In genomic region chr6:5282418-5282817, GRCm38 (mm10) we compare ENCODE assay signal across 20 mouse cellular contexts. TPM values are rescaled to one million over a fixed set of nuclear protein-coding genes. Genes with fewer than 3 reads are reported as not detected.
DNase-seq lines count a peak whose midpoint lies in the region; ATAC-seq and TF ChIP-seq lines count a peak whose summit lies in the region.
"Had no signal": no experiment of that assay in that cellular context is flagged by ENCODE, and none has a peak within 500 bp of the region (broad histone marks: within the 10 kb centered on the region; RNA-seq: fewer than 3 reads in every experiment).

No protein-coding gene starts in this region.

- 83% methylated on average over 7 of the region's 7 CpGs for whole genome bisulfite sequencing in intestine, postnatal 0 days
- 68% methylated on average over 7 of the region's 7 CpGs for WGBS in intestine, embryonic 16.5 days
- 43% methylated on average over 7 of the region's 7 CpGs for WGBS in hindbrain, embryonic 12.5 days
- WGBS in midbrain, postnatal 0 days, result 57% methylated on average over 7 of the region's 7 CpGs

- H3K27me3 ChIP-seq in intestine, postnatal 0 days (replicated peaks; ENCODE audit: control insufficient read depth, insufficient read depth, low read length), result no peaks in the 10 kb centered on the region
- no peaks in the 10 kb centered on the region for H3K27me3 ChIP-seq in intestine, embryonic 16.5 days (replicated peaks; ENCODE audit: control insufficient read depth, insufficient read depth, low read length)
- no peaks in the 10 kb centered on the region for H3K27me3 ChIP-seq in hindbrain, embryonic 12.5 days
- H3K27me3 ChIP-seq in midbrain, postnatal 0 days (ENCODE audit: insufficient read depth, low read length), result no peaks in the 10 kb centered on the region
- H3K27me3 ChIP-seq: embryonic facial prominence, embryonic 13.5 days; midbrain, embryonic 12.5 days; stomach, embryonic 15.5 days had no signal

- no peak overlapping the region for H3K4me2 ChIP-seq in intestine, postnatal 0 days (replicated peaks; ENCODE audit: low read depth)
- no peak overlapping the region for H3K4me2 ChIP-seq in intestine, embryonic 16.5 days (ENCODE audit: low read depth, low read length)
- no peak overlapping the region for H3K4me2 ChIP-seq in hindbrain, embryonic 12.5 days (replicated peaks)
- no peak overlapping the region for H3K4me2 ChIP-seq in midbrain, postnatal 0 days (ENCODE audit: low read depth, low read length, poor library complexity, severe bottlenecking)
- H3K4me2 ChIP-seq: embryonic facial prominence, embryonic 13.5 days; midbrain, embryonic 12.5 days; stomach, embryonic 15.5 days had no signal

- H3K27ac ChIP-seq in intestine, postnatal 0 days (ENCODE audit: low read depth, low read length), result peak overlapping the region; percentile 57
- H3K27ac ChIP-seq in intestine, embryonic 16.5 days (ENCODE audit: low read length), result no peak overlapping the region
- peak overlapping the region; percentile 40 for H3K27ac ChIP-seq in hindbrain, embryonic 12.5 days
- no peak overlapping the region for H3K27ac ChIP-seq in midbrain, postnatal 0 days (ENCODE audit: low read depth, low read length)
- H3K27ac ChIP-seq: embryonic facial prominence, embryonic 13.5 days; heart, adult 2 months; layer of hippocampus, adult 2 months; midbrain, embryonic 12.5 days; stomach, embryonic 15.5 days had no signal

- no peak overlapping the region for H3K4me3 ChIP-seq in intestine, postnatal 0 days (ENCODE audit: low read depth, low read length)
- no peak overlapping the region for H3K4me3 ChIP-seq in intestine, embryonic 16.5 days (ENCODE audit: low read length)
- H3K4me3 ChIP-seq in hindbrain, embryonic 12.5 days, result no peak overlapping the region
- no peak overlapping the region for H3K4me3 ChIP-seq in midbrain, postnatal 0 days (ENCODE audit: low read depth, low read length)
- H3K4me3 ChIP-seq: embryonic facial prominence, embryonic 13.5 days; heart, adult 2 months; layer of hippocampus, adult 2 months; midbrain, embryonic 12.5 days; stomach, embryonic 15.5 days had no signal

- peak; percentile 17 for DNase-seq in Muller cell, postnatal 12 days (ENCODE audit: inconsistent ontology term)
- peak; percentile 34 for DNase-seq in midbrain, postnatal 0 days (ENCODE audit: low spot score)
- DNase-seq in layer of hippocampus, adult 9-11 months, result no peak
- no peak for DNase-seq in thymus, adult 18-20 months
- DNase-seq in embryo, embryonic 9.5 days (ENCODE audit: extremely low spot score), result no peak
- DNase-seq: cerebellum, adult 11-12 months; gastrocnemius, postnatal 10 days; heart, adult 2 months; lung, postnatal 36 days; spleen, adult 18-20 months; thymus, postnatal 25 days had no signal

- peaks cover 18% of the 10 kb centered on the region; the same call in 1 of the 2 replicates for H3K36me3 ChIP-seq in intestine, postnatal 0 days (ENCODE audit: control insufficient read depth, insufficient read depth)
- H3K36me3 ChIP-seq in intestine, embryonic 16.5 days (ENCODE audit: control insufficient read depth, insufficient read depth, low read length), result no peaks in the 10 kb centered on the region
- H3K36me3 ChIP-seq in hindbrain, embryonic 12.5 days, result no peaks in the 10 kb centered on the region
- no peaks in the 10 kb centered on the region for H3K36me3 ChIP-seq in midbrain, postnatal 0 days (ENCODE audit: insufficient read depth, low read length)
- H3K36me3 ChIP-seq: embryonic facial prominence, embryonic 13.5 days; midbrain, embryonic 12.5 days had no signal

- TF ChIP-seq CTCF in intestine, postnatal 0 days (IDR thresholded peaks at IDR 0.05; ENCODE audit: low read depth), result no peak
- no peak for TF ChIP-seq CTCF in midbrain, postnatal 0 days (IDR thresholded peaks at IDR 0.05)

- H3K9ac ChIP-seq in intestine, postnatal 0 days (ENCODE audit: low read depth, low read length), result no peak overlapping the region
- H3K9ac ChIP-seq in intestine, embryonic 16.5 days (ENCODE audit: low read depth, low read length), result no peak overlapping the region
- H3K9ac ChIP-seq in hindbrain, embryonic 12.5 days, result no peak overlapping the region
- no peak overlapping the region for H3K9ac ChIP-seq in midbrain, postnatal 0 days (replicated peaks; ENCODE audit: low read length, poor library complexity, severe bottlenecking)
- H3K9ac ChIP-seq: embryonic facial prominence, embryonic 13.5 days; liver, embryonic 14.5 days; midbrain, embryonic 12.5 days; stomach, embryonic 15.5 days had no signal

- no peaks in the 10 kb centered on the region for H3K9me3 ChIP-seq in intestine, postnatal 0 days (ENCODE audit: control insufficient read depth)
- H3K9me3 ChIP-seq in intestine, embryonic 16.5 days (ENCODE audit: control insufficient read depth, low read length), result no peaks in the 10 kb centered on the region
- no peaks in the 10 kb centered on the region for H3K9me3 ChIP-seq in hindbrain, embryonic 12.5 days (replicated peaks)
- no peaks in the 10 kb centered on the region for H3K9me3 ChIP-seq in midbrain, postnatal 0 days (ENCODE audit: low read length)
- H3K9me3 ChIP-seq: embryonic facial prominence, embryonic 13.5 days; midbrain, embryonic 12.5 days; stomach, embryonic 15.5 days had no signal

- no peak for ATAC-seq in intestine, postnatal 0 days
- no peak for ATAC-seq in intestine, embryonic 16.5 days
- peak; percentile 50; the same call in 1 of the 2 replicates for ATAC-seq in hindbrain, embryonic 12.5 days (ENCODE audit: low FRiP score)
- ATAC-seq in midbrain, postnatal 0 days (ENCODE audit: low FRiP score), result no peak
- ATAC-seq: inflammation-experienced regulatory T-cells, adult 6 months had no signal

- H3K4me1 ChIP-seq in intestine, postnatal 0 days (replicated peaks; ENCODE audit: control insufficient read depth, insufficient read depth, low read length), result no peaks in the 10 kb centered on the region; the same call in none of the 2 replicates
- H3K4me1 ChIP-seq in intestine, embryonic 16.5 days (ENCODE audit: control insufficient read depth, insufficient read depth, low read length), result peaks cover 3% of the 10 kb centered on the region; the same call in 1 of the 2 replicates
- H3K4me1 ChIP-seq in hindbrain, embryonic 12.5 days, result peaks cover 8% of the 10 kb centered on the region
- no peaks in the 10 kb centered on the region for H3K4me1 ChIP-seq in midbrain, postnatal 0 days (ENCODE audit: insufficient read depth, low read length)
- H3K4me1 ChIP-seq: stomach, embryonic 15.5 days had no signal

RNA-seq across cellular contexts. Expression of gene Pon2, which starts 15.8 kb away (rescaled TPM):
- 179 and 207 TPM in 2 replicates for polyA plus RNA-seq in intestine, postnatal 0 days (2015; fragmentation: Nextera tagmentation; extraction: Ambion mirVana)
- 89.7 and 100 TPM in 2 replicates for polyA plus RNA-seq in intestine, embryonic 16.5 days (2015; fragmentation: Nextera tagmentation; extraction: Ambion mirVana)
- polyA plus RNA-seq in hindbrain, embryonic 12.5 days (2016; fragmentation: Nextera tagmentation; extraction: Ambion mirVana), result 30.5 and 36.2 TPM in 2 replicates
- 21.1 TPM in 2 replicates for total RNA-seq in midbrain, postnatal 0 days (2014; rRNA removed)
- 29.9 and 30.8 TPM in 2 replicates for polyA plus RNA-seq in midbrain, postnatal 0 days (2015; fragmentation: Nextera tagmentation; extraction: Ambion mirVana)

RNA-seq across cellular contexts. Expression of gene Pon3, which starts 26.3 kb away (rescaled TPM):
- polyA plus RNA-seq in intestine, postnatal 0 days (2015; fragmentation: Nextera tagmentation; extraction: Ambion mirVana), result 62.9 and 66.0 TPM in 2 replicates
- polyA plus RNA-seq in intestine, embryonic 16.5 days (2015; fragmentation: Nextera tagmentation; extraction: Ambion mirVana), result 27.7 and 30.2 TPM in 2 replicates
- polyA plus RNA-seq in hindbrain, embryonic 12.5 days (2016; fragmentation: Nextera tagmentation; extraction: Ambion mirVana), result 6.1 and 6.8 TPM in 2 replicates
- 0.99 and 4.7 TPM in 2 replicates for total RNA-seq in midbrain, postnatal 0 days (2014; rRNA removed)
- polyA plus RNA-seq in midbrain, postnatal 0 days (2015; fragmentation: Nextera tagmentation; extraction: Ambion mirVana), result 3.0 and 4.0 TPM in 2 replicates

Comparison
In these comparisons a context has a peak if more than half of its experiments do, and no peak if none do; other contexts are left out.
1. H3K27ac ChIP-seq: peak in intestine, postnatal 0 days (single experiment) and hindbrain, embryonic 12.5 days (single experiment); none in intestine, embryonic 16.5 days (single experiment) and midbrain, postnatal 0 days (single experiment).
2. DNase-seq: peak in Muller cell, postnatal 12 days (single experiment) and midbrain, postnatal 0 days (single experiment); none in layer of hippocampus, adult 9-11 months (single experiment), thymus, adult 18-20 months (0 of 2) and embryo, embryonic 9.5 days (single experiment).